Mouse (Mus musculus) liver, embryonic 16.5 days (tissue): ENCODE measurements at regions not wholly inside any gene's neighbourhood (a gene's known extent, or its start where the extent isn't known, plus 50 kb on each side); places are given as distances from the start of the nearest gene placed in this dataset.
"Not testable (repeated sequence)": the region's sequence is repeated elsewhere in the genome, so short reads cannot be mapped to it uniquely, and the experiment has no call there.

Experiments
- ATAC-seq: fragments of 200-750 bp; cut with Nextera tagmentation; 2 replicates; pipeline ENCODE4 v1.8.0; 2017; ENCODE audit warnings: low read depth, mild to moderate bottlenecking, moderate number of reproducible peaks, moderate library complexity
- H3K27ac ChIP-seq: fragments of 300-500 bp; sonication (generic); 2 replicates; pipeline ENCODE4 v1.5.1; 2014; ENCODE audit warnings: mild to moderate bottlenecking, low read length
- H3K27me3 ChIP-seq: fragments of 300-500 bp; sonication (generic); 2 replicates; pipeline ENCODE4 v1.6.1; 2014; ENCODE audit warnings: low read depth, low read length, mixed read lengths; ENCODE audit not compliant: control insufficient read depth, insufficient read depth
- H3K36me3 ChIP-seq: fragments of 300-500 bp; sonication (generic); 2 replicates; pipeline ENCODE4 v1.6.1; 2014; ENCODE audit warnings: mild to moderate bottlenecking; ENCODE audit not compliant: control insufficient read depth, insufficient read depth
- H3K4me1 ChIP-seq: fragments of 300-500 bp; sonication (generic); 2 replicates; pipeline ENCODE4 v1.6.1; 2014; ENCODE audit warnings: low read depth, low read length, mixed read lengths; ENCODE audit not compliant: control insufficient read depth
- H3K4me2 ChIP-seq: fragments of 300-500 bp; sonication (generic); 2 replicates; pipeline ENCODE4 v1.6.1; 2014; ENCODE audit warnings: low read depth, low read length, mixed read lengths
- H3K4me3 ChIP-seq: fragments of 300-500 bp; sonication (generic); 2 replicates; pipeline ENCODE4 v1.5.1; 2014; ENCODE audit warnings: low read depth, mild to moderate bottlenecking, low read length
- H3K9ac ChIP-seq: fragments of 300-500 bp; sonication (generic); 2 replicates; pipeline ENCODE4 v1.6.1; 2014; ENCODE audit warnings: low read depth, low read length
- H3K9me3 ChIP-seq: fragments of 300-500 bp; sonication (generic); replicated peaks from 2 replicates; pipeline ENCODE4 v1.6.1; 2016; ENCODE audit warnings: low read length; ENCODE audit not compliant: control insufficient read depth
- WGBS: fragments of 180-500 bp; shearing (Covaris S2); extraction: QIAGEN DNeasy Blood & Tissue Kit; methylation state at CpG from one replicate; pipeline ENCODE4 v1.1.7; 2014; ENCODE audit not compliant: insufficient replicate concordance; 5-methylcytosine and 5-hydroxymethylcytosine counted together

GRCm38 (mm10) chrX:4899187-4899586, 52.7 kb upstream of the Btbd35f27 start:
- 74% methylated on average over 5 of the region's 7 CpGs for WGBS
- not testable (repeated sequence) for H3K9ac ChIP-seq, H3K4me1 ChIP-seq, H3K4me2 ChIP-seq, H3K4me3 ChIP-seq, H3K27ac ChIP-seq, H3K27me3 ChIP-seq, H3K36me3 ChIP-seq, H3K9me3 ChIP-seq
- ATAC-seq, result peak; percentile 70; the same call in 1 of the 2 replicates
